Mouse (Mus musculus): Measurements from ENCODE around the gene Ppp2r5a.

DNA sequence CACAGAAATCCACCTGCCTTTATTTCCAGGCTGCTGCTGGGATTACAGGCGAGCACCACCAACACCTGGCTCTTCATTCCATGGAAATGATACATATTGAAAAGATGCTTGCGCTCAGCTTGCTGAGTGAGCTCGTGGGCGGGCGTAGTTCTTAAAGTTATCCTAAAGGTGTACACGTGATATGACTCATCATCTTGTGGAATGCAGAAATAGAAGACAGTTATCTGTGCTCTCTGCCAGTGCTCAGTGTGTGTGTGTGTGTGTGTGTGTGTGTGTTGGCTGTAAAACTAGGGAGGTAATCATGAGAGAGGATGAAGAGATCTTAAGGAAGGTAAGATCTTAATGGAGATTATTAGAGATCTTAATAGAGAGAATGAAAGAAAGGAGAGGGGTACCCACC, 11.4 kb upstream of the Ppp2r5a start:
- TF ChIP-seq POLR2A (IDR thresholded peaks at IDR 0.05; ENCODE audit: low read depth, low read length) (no peak), CTCF (IDR thresholded peaks at IDR 0.05; ENCODE audit: extremely low read depth, insufficient read length, insufficient replicate concordance, low read depth, low read length) (no peak)
